ENCODE assay signal across 9 mouse cellular contexts in the genomic region with DNA sequence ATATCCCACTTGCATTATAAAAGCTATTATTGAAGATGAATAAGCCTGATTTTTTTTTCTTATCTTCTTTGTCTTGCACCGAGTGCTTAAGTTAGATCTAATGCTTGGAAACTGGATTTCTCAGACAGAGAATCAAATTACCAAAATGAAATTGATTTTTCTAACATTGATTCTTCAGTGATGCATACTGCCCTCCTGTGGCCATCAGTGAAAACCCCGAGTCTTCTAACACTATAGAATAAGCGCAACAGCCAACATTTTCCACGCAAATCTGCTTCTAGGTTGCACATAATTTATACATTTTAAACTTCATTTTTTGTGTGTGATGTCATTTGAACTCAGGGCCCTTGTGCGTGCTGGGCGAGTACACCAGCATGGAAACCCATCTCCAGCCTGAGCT. TPM values are rescaled to one million over a fixed set of nuclear protein-coding genes. Genes with fewer than 3 reads are reported as not detected.
DNase-seq lines count a peak whose midpoint lies in the region; ATAC-seq and TF ChIP-seq lines count a peak whose summit lies in the region.
"Had no signal": no experiment of that assay in that cellular context is flagged by ENCODE, and none has a peak within 500 bp of the region (broad histone marks: within the 10 kb centered on the region; RNA-seq: fewer than 3 reads in every experiment).

No protein-coding gene starts in this region.

- intact Hi-C loops in gastrocnemius, postnatal 14 days (cut with DNase I; ENCODE audit: low total_unique reads): loop anchor here (10.0 kb wide), 1 partner anchor 107 kb away; a partner anchor contains a TSS

- no peak overlapping the region for H3K9ac ChIP-seq in liver, embryonic 14.5 days (replicated peaks)
- H3K9ac ChIP-seq: liver, embryonic 15.5 days had no signal

- no peaks in the 10 kb centered on the region for H3K9me3 ChIP-seq in liver, embryonic 14.5 days (ENCODE audit: control insufficient read depth, low read length)
- H3K9me3 ChIP-seq: liver, embryonic 15.5 days had no signal

- peak; percentile 90 for TF ChIP-seq CTCF in layer of hippocampus, adult 2 months (conservative IDR thresholded peaks at IDR 0.05)
- TF ChIP-seq CTCF in liver, embryonic 14.5 days (IDR thresholded peaks at IDR 0.05; ENCODE audit: low read depth): peak; percentile 28; the same call in 1 of the 2 replicates

- H3K4me3 ChIP-seq in layer of hippocampus, adult 2 months: no peak overlapping the region
- no peak overlapping the region for H3K4me3 ChIP-seq in liver, embryonic 14.5 days (ENCODE audit: insufficient read depth in 1 of 2, low read depth in 2 of 2, low read length in 2 of 2)
- H3K4me3 ChIP-seq: liver, embryonic 15.5 days had no signal

- DNase-seq in adrenal gland, adult 2 months: peak; percentile 17
- no peak for DNase-seq in adrenal gland, postnatal 4 days (ENCODE audit: low spot score in 2 of 2)
- peak; percentile 49 to 58 for DNase-seq in layer of hippocampus, adult 2 months (ENCODE audit: low spot score in 2 of 2)
- DNase-seq in layer of hippocampus, adult 9-11 months: no peak
- peak; percentile 17 for DNase-seq in CD4-positive helper T cell, adult 2 months (ENCODE audit: low read depth, low spot score)
- DNase-seq in cerebellum, postnatal 36 days: peak; percentile 40 to 53
- no peak for DNase-seq in liver, embryonic 14.5 days (ENCODE audit: low read depth in 3 of 3, low spot score in 3 of 3)
- DNase-seq in gastrocnemius, postnatal 14 days: no peak

- no peak for TF ChIP-seq EP300 in liver, embryonic 14.5 days (IDR thresholded peaks at IDR 0.05; ENCODE audit: low read depth)

- no peaks in the 10 kb centered on the region for H3K27me3 ChIP-seq in liver, embryonic 14.5 days (ENCODE audit: control insufficient read depth, insufficient read depth, low read length)
- H3K27me3 ChIP-seq: liver, embryonic 15.5 days had no signal

- H3K4me1 ChIP-seq in liver, embryonic 14.5 days (replicated peaks; ENCODE audit: control insufficient read depth in 2 of 2, insufficient read depth in 2 of 2, low read length in 1 of 2): no peaks in the 10 kb centered on the region
- H3K4me1 ChIP-seq: liver, embryonic 15.5 days had no signal

- no peak overlapping the region for H3K27ac ChIP-seq in layer of hippocampus, adult 2 months
- H3K27ac ChIP-seq in liver, embryonic 14.5 days: no peak overlapping the region
- H3K27ac ChIP-seq: liver, embryonic 15.5 days had no signal

- ATAC-seq in liver, embryonic 14.5 days (ENCODE audit: insufficient read depth): no peak

- no peaks in the 10 kb centered on the region for H3K36me3 ChIP-seq in liver, embryonic 14.5 days (replicated peaks; ENCODE audit: control insufficient read depth, insufficient read depth, low read depth)
- H3K36me3 ChIP-seq: liver, embryonic 15.5 days had no signal

- WGBS in liver, embryonic 14.5 days (ENCODE audit: insufficient replicate concordance): 31% methylated on average over 6 of the region's 6 CpGs

- H3K4me2 ChIP-seq in liver, embryonic 14.5 days (ENCODE audit: low read depth): no peak overlapping the region
- H3K4me2 ChIP-seq: liver, embryonic 15.5 days had no signal

RNA-seq across cellular contexts. Expression of a gene that starts 20.3 kb away (rescaled TPM):
- total RNA-seq in adrenal gland, adult 2 months (2021): 1 to 10 TPM; 3.2 to 5.8 TPM
- 1.0 and 1.2 TPM in 2 replicates for polyA plus RNA-seq in adrenal gland, adult 2 months (2012; rRNA removed)
- total RNA-seq in adrenal gland, postnatal 4 days (2021): 10 to 100 TPM; 12.6 to 13.5 TPM
- total RNA-seq in layer of hippocampus, adult 2 months (2021): 10 to 100 TPM; 49.5 to 52.4 TPM
- 0.07 and 0.09 TPM in 2 replicates for polyA plus RNA-seq in liver, embryonic 14.5 days (2012; rRNA removed)
- 0.11 TPM in 1 of 2 replicates, not detected in the other for polyA plus RNA-seq in liver, embryonic 14.5 days (2014; fragmentation: Nextera tagmentation; extraction: Ambion mirVana)
- total RNA-seq in gastrocnemius, postnatal 14 days (2021): 1 to 10 TPM; 1.6 to 1.9 TPM

Comparison
In these comparisons a context has a peak if more than half of its experiments do, and no peak if none do; other contexts are left out.
1. DNase-seq: peak in adrenal gland, adult 2 months (single experiment), layer of hippocampus, adult 2 months (2 of 2), CD4-positive helper T cell, adult 2 months (single experiment) and cerebellum, postnatal 36 days (2 of 2); none in adrenal gland, postnatal 4 days (0 of 2), layer of hippocampus, adult 9-11 months (single experiment), liver, embryonic 14.5 days (0 of 3) and gastrocnemius, postnatal 14 days (single experiment).